Mouse (Mus musculus) brain, embryonic 14.5 days (tissue): Measurements from ENCODE around the gene Sash1. TPM values are rescaled to one million over a fixed set of nuclear protein-coding genes. Genes with fewer than 3 reads are reported as not detected.
A peak's percentile ranks its signal among the peaks of the same experiment; 100 is the strongest.

ENCODE experiments used
- DNase-seq: peaks from one replicate; pipeline ENCODE4 v3.0.0-alpha.2; 2011; ENCODE audit warnings: low read depth
- CTCF ChIP-seq: fragments of 200-500 bp; IDR thresholded peaks from 2 replicates; pipeline ENCODE4 v1.5.1; 2012; ENCODE audit warnings: inconsistent platforms, mild to moderate bottlenecking, moderate library complexity, borderline replicate concordance; ENCODE audit not compliant: insufficient read depth, insufficient read length; ENCODE audit errors: extremely low read depth
- POLR2A ChIP-seq: fragments of 200-500 bp; IDR thresholded peaks from 2 replicates; pipeline ENCODE4 v1.6.1; 2012; ENCODE audit warnings: mild to moderate bottlenecking, inconsistent platforms, borderline replicate concordance; ENCODE audit not compliant: poor library complexity, insufficient read depth, insufficient read length, severe bottlenecking; ENCODE audit errors: extremely low read depth
- polyA plus RNA-seq: library from polyadenylated mRNA; depleted of rRNA; stranded (reverse); fragments of >200 nt; gene quantifications from 2 replicates; pipeline ENCODE4 v1.2.3, GENCODE M21; 2012

Sash1 gene
- polyA plus RNA-seq, 1 experiment, result 18.0 TPM

DNA sequence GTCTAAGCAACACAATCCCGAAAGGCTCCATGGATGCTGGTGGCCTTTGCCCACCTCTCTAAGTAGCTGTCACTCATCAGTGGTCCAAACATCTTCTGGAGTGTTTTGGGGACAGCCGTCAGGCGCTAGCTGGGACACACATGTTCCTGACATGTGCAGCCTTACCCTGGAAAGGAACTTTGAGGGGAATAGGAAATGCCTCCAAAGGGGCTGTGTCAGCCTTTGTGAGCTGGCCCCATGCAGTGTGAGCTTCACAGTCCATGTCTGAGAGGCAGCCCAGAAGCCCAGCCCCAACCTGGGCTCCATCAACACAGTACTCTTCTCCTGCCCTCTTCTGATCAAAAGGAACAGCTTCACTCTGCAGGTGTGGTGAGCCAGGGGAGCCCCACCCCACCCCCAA, 132.5 kb downstream of the Sash1 start:
- DNase-seq, result no peak
- TF ChIP-seq POLR2A, result no peak
- no peak for TF ChIP-seq CTCF

DNA sequence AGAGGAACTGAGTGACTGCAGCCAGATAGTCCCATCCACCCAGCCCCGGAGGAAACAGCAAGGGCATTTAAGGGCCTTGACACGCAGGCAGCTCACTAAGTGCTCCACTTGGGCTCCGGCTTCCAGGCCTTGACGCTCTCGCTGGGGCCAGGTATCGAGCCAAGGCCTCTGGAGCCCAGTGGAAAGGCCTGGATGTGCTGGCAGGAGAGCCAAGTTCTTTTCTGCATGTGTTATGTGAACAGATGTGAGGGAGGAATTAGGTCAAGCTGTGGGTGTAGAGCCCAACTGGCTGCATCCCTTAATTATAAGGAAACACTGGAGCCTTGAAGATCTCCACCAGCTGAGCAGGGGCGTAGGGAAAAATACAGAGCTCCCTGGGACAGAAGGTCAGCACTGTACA, 133.4 kb downstream of the Sash1 start:
- DNase-seq, result peak; percentile 52

DNA sequence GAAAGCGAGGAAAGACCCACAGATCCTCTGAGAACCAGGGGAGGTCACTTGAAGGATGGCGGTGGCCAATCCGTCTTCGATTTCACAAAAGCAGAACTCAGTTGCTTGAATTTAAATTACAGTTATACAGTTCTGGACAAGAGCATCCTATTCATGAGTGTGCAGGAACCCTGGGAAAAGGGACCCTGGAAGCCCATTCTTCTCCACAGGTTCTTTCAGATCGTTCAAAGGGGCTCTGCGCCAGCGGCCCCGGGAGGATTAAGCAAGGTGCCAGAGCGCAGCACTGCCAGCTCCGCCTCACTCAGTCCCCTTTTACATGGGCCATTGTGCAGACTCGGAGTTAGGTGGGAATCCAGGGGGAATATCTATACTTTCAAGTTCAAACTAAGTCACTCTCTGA, 136.3 kb downstream of the Sash1 start:
- DNase-seq, result peak; percentile 77

More for the DNA sequence above, 133.4 kb downstream of the Sash1 start:
- TF ChIP-seq POLR2A (no peak), CTCF (no peak)

DNA sequence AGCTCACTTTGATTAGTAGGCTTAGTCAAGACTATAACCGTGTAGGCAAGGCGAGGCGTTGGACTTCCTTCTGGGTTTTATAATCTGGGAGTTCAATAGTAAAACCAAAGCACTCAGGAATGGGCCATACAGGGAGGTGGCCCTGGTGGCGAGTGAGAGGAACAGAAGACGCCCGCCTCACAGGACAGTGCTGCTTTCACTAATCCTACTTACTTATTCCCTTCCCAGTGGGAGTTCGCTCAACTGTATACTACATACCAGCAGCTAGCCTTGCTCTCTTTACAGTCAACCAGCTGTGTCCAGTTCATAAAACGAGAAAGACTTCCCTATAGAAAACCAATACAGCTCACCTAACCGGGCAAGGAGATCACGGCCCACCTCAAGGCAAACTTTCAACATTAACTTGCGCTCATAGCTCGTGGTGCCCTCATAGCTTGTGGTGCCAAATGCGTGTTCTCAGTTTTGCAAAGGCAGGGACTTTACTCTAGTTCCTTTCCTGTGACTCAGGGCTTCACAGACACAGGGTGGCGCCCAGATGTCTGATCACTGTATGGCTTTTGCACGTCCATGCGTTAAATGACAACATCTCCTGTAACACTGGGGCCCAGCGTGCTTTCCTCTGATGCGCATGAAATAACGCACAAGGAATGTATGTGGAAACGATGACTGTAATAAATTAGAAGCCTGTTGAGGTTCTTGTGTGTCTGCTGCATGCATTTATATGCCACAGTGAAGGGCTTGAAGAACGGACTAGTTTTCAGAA, 138.2 kb downstream of the Sash1 start:
- DNase-seq, result no peak
- no peak for TF ChIP-seq CTCF
- no peak for TF ChIP-seq POLR2A

More for the DNA sequence above, 136.3 kb downstream of the Sash1 start:
- no peak for TF ChIP-seq POLR2A
- no peak for TF ChIP-seq CTCF

DNA sequence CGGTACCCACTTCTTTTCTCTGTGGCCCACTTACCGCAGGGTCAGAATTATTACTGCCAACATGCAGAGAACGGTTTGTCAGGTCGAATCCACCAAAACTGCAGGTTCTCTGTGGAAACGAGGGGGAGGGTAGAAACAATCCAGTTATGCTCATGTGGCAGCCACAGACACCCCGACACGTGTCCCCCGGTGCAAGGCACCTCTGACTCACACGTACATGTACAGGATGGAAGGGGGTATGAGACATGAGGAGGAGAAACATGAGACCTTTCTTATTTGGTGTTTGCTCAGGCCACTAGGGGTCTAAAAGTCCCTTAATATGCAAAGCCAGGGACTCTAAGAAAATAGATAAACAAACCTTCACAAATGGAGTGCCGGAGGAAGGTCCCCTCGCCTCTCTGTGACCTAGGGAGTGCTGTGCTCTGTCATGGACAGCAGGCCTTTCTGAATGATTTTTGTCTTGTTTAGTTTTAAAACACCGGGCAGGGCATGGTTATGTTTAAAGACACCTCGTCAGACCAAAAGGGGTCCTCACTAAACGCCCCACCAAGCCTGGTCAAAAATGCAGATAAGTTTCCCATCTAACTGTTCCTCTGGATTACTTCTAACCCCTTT, 139.7 kb downstream of the Sash1 start:
- DNase-seq, result no peak
- TF ChIP-seq POLR2A, result no peak
- TF ChIP-seq CTCF, result no peak

DNA sequence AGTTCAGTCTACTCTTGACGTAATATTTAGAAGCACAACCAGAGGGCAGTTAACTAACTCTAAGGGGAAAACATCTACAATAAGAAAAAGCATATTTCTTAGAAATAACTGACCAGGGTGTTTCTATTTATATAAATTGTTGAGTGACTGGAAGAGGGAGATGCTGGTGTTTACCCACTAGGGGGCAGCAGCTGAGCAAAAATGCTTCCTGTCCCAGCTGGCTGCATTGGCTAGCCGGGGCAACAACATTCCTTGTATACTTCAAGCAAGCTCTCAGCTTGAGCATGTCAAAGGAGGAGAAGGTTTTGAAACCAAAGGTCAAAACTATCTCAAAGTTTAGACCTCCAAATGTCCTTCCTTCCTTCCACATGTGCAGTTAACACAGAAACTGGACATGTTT, 143.0 kb downstream of the Sash1 start:
- peak; percentile 87 for DNase-seq
- TF ChIP-seq CTCF (peak; percentile 85), POLR2A (no peak)

DNA sequence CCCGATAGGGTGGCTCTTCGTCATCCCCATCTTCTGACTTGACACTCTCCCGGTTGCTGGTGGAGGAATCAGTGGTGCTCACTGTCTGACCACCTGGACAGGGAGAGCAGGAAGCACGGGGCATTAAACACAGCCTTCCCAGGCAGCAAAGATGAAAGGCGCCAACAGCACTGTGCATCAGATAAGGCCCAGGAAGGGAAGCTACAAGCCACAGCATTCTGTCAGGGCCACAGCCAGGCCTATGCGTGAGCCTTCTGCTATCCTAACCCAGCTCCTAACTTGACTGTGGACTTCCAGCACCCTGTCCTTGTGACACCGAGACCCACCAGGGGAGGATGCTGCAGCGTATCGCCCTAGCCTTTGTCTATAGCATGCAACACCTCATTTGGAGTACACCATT, 144.4 kb downstream of the Sash1 start:
- TF ChIP-seq CTCF (no peak), POLR2A (no peak)
- DNase-seq, result no peak

DNA sequence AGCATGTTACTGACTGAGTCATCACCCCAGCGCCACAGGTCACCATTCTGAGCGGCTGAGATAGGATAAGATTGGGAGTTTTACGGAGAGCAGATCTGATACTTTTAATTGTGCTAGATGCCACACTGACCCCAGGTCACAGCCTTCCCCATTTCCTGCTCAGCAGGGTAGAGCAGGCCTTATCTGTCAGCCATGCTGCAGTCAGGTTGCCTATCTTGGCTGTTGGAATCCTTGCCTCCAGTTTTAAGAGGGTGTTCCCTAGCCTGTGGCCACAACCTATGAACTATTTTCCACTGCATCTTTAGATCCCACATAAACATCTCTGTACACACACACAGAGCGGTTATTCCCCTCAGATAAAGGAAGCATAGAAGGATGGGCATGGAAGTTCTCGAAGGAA, 145.1 kb downstream of the Sash1 start:
- TF ChIP-seq POLR2A, result no peak
- no peak for TF ChIP-seq CTCF
- DNase-seq, result no peak

DNA sequence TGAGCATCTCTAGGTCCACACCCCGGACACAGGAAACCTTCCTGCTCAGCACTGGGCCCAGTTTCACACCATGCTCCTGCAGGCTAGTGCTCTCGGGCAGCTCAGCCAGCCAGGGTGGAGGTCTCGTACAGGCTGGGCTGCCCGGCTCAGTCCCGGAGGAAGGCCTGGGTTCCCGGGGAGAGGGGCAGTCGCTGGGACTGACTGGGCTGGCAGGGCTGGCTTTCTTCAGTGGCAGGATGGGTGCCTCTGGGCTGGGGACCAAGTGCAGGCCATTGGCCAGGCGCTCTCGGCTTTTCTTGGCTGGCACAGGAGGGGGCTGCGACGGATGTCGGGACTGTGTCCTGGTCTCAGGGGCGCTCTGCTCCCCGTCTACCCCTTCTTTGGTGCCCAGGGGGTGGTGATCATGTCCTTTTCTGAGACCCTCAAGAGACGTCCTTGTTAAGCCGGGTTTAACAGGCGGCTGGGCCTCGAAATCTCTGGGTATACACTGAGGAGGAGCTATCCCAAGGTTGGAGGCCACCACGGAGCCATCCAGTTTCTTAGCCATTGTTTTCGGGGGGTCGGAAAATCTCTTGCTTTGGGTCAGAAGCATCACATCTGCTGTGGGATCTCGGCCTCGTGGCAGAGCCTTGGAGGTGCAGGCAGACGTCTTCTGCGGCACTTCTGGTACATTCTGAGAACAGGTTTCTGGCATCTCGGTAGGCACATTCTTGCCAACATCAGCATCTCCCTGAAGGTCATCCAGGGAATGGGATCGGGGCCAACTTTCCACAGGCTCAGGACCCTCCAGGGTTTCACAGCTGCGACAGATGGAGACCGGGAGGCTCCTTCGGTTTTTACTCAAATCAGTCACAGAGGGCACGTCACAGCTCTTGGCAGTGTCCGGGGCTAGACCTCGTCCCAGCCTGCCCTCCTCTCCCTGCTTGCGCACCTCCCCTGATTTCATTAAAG, 156.2 kb downstream of the Sash1 start:
- no peak for TF ChIP-seq CTCF
- TF ChIP-seq POLR2A, result no peak
- no peak for DNase-seq

DNA sequence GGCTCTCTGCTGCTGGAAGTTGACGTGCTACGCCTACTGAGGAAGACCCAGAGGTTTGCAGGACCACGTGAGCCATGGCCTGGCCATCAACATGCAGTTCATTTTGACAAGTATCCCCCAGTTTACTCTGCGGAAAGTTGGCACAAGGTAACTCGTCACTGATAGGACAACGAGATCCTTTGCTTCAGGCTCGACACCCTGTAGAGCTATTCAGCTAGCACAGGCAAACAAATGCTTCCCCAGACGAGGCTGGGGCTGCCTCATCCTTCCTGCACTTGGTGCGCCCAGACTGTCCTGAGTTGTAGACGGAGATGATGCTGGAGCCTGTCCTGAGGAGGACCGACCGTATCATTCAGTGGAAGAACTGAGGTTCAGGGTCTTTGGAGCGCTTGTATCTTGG, 166.5 kb downstream of the Sash1 start:
- no peak for DNase-seq
- no peak for TF ChIP-seq CTCF
- no peak for TF ChIP-seq POLR2A

DNA sequence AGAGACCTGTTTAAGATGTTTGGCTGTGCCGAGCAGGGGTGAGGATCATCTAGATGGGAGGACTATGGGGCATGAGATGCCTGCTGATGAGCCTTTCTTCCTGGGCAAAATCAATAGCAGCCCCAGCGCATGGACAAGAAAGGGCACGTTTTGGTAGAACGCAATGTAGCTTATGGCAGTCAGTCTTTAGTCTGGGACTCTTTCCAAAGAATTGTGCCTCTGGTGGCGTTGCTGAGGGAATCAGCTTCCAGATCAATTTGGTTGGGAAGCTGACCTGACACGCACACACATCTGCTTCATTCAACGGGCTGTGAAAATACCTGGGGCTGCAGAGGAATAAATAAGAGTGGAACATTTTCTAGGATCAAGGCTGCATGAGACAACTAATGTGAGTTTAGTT, 167.0 kb downstream of the Sash1 start:
- peak; percentile 30 for DNase-seq

More for the DNA sequence above, 167.0 kb downstream of the Sash1 start:
- TF ChIP-seq POLR2A (no peak), CTCF (no peak)
